Mouse (Mus musculus): ENCODE measurements around the gene Bfsp1.

Bfsp1 gene

DNA sequence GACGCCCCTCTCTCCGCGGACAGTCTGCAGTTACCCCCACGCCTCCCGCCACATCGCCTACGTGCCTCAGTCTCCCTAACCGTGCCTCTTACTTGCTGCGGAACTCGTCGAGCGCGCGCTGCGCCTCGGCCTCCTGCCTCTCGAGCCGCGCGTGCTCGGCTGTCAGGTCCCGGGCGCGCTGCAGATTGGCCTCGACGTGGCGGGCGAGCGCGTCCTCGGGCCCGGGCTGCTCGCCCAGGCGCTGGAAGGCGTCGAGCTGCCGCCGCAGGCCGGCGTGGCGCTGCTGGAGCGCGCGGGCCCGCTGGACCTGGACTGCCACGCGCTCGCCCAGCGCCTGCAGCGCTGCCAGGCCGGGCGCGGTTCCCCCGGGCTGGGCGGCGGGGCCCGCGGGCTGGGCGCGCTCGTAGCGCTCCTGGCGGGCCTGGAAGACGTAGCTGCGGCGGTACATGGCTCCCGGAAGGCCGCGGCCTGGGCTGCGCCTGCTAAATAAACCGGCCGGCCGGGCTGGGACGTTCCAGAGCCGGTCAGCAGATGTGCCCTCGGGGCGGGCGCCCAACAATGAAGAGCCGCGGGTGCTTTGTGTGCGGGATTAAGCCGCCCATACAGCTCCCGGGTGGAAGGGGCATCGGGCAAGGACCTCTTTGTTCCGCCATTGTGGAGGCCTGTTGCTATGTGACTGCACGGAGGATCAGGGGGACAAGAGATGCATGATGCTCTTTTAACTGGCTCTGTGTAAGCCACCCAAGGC, at the start of gene Bfsp1:
Gene Bfsp1, minus strand, starts transcription at position 690 of the 748 bp plus-strand sequence.
- DNase-seq (ENCODE audit: low read depth, low spot score), result no peak

DNA sequence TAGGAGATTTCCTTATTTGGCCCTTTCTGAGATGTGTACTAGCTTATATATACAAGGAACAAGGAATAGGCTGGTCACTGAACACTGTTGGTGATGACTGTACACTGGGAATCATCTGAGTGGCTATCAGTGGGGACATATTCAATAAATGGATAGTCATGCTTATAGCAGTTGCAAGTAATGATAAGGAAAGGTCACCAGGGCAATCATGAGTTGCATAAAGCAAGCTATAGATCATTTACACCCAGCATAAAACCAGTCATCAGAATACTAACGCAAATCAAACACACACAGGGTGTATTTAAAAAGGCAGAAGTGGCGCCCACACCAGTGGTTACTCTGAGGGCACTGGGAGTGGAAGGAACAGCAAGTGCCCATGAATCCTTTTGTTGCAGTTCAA, 49.2 kb upstream of the Bfsp1 start:
- DNase-seq (ENCODE audit: low read depth, low spot score), result peak; percentile 24

DNA sequence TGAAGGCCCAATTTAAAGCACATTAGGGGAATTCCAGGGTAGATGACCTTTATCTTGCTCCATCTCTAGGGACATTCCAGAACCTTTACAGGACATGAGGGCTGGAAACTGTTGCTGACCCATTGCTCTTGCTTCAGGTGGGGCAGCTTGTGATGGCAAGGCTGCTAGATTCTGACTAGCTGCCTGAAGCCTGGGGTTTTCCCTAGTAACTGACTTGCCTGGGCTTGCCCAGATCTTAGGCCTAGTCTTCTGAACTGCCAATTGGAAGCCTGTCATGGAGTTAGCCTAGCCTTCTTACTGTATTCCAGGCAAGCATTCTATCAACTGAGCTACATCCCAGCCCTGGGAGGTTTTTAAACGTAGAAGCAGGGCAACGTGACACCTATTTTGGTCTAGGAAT, 46.3 kb upstream of the Bfsp1 start:
- no peak for DNase-seq (ENCODE audit: low read depth, low spot score)

DNA sequence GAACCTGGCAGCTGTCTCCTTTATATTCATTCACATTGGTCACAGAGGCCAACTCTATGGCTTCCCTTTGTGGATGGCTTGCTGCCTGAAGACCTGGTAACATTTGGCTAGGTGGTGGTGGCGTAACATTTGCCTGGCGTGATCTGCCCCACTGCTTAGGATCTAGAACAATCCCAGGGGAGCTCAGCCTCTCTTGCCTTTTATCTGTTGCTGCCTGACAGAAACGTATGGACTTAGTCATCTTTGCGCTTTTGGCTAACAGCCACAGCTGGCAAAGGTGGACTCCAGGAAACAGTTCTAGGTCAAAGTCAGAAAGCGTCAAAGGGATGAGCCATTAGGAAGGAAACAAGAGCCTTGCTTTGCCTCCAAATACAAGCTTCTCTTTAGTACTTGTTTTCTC, 41.9 kb upstream of the Bfsp1 start:
- DNase-seq (ENCODE audit: low read depth, low spot score), result no peak

DNA sequence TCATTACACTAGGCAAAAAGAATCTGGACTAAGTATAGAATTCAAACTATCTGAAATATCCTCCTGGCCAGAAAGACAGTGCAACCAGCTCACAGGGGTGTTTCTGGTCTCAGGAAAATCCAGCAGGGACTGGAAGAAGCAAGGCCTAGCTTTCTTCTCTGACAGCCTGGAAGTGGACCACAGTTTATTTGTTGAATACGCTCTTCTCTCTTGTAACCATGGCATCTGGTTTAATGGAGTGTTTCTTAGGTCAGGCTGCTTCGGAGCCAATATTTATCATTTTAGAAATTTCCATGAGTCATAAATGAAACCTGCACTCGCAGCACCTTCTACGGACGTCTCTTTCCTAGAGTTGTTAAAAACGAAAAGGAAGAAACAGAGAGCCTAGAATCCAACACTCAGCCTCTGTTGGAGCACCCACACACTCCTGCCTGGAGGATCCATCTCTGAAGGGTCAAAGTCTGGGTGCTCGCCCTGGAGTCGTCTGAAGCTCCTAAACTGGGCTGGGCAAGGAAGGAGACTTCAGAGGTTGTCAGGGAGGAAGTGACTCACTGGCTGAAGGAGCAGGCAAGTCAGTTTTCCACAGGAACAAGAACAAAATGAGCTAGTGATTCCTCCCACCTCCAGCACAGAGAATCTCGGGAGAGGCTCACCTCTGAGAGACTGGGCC, 40.5 kb upstream of the Bfsp1 start:
- DNase-seq (ENCODE audit: low read depth, low spot score), result no peak

DNA sequence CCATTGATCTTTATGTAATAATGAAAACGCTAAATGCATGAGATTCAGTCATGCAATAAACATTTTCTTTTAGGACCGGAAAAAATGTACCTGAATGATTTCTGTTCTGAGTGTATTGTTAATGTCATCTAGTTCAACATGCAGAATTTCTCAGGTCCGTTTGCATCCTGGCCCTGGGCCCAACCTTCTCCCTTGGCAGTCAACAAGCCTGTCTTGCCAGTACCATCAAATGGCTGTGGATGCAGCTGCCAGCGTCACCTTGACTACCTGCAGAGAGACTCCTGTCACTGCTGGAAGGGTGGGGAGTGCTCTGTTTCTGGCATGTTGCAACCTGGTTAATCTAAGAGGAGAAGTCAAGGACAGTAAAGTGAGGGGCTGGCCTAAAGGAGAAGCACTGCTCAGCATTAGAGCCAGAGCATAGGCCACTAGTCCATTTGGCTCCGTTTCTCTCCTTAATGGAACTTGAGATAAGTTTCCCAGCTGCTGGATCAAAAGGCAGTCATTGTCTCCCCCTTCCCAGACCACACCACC, 37.9 kb upstream of the Bfsp1 start:
- DNase-seq (ENCODE audit: low read depth, low spot score), result no peak

GRCm38 (mm10) chr2:143899470-143900220, 36.7 kb upstream of the Bfsp1 start:
- no peak for DNase-seq (ENCODE audit: low read depth, low spot score)

DNA sequence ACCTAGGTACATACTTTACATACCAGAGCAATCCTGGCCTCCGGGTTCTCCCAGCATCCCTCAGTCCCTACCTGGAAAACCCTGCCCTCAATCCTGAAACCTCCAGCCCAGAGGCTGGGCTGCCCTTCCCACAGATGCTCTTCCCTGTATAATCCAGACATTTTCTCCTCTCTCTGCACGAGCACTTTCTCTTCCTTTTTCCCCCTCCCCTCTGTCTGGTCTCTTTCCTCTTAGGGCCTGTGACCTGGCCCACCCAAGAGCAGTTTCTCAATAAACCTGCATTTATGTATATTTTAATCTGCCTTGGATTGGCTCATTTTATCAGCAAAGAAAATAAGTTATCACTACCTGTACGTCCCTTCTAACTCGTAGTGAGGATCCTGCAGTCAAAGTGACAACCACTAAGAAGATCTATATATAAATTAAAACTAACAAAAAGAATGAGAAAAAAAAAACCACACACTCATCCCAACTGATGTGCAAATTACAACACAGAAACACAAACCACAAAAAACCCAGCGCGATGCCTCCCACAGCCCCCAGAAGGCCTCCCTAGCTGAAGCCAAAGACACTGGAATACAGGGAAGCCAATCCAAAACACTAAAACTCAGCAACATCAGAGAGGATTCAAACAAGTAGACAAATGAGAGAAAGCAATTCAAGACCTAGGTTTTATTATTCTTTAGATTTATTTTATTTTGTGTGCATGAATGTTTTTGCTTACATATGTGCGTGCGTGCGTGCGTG, 28.5 kb upstream of the Bfsp1 start:
- no peak for DNase-seq (ENCODE audit: low read depth, low spot score)

- DNase-seq (ENCODE audit: low read depth, low spot score), result no peak
Measured at GRCm38 (mm10) chr2:143889860-143890433, 27.0 kb upstream of the Bfsp1 start.

GRCm38 (mm10) chr2:143889131-143889859, 26.3 kb upstream of the Bfsp1 start:
- DNase-seq (ENCODE audit: low read depth, low spot score), result no peak

- DNase-seq (ENCODE audit: low read depth, low spot score), result no peak
Measured at GRCm38 (mm10) chr2:143882606-143883288, 19.8 kb upstream of the Bfsp1 start.

DNA sequence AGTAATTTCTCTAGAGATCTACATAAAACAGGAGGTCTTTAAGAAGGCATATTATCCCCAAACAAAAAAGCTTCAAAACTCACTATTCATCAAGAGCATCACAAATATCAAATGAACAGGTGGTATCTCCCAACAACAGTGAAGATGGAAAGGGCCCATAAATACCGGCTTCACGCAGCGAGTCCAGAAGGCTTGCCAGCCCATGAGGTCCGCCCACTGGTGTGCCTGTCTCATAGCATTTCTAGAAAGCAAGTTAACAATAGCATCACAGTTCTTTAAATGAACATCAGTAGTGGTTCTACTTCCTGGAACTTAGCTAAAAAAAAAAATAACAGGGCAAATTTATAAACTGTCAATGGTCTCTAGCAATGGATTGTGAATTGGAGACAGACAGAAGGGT, 19.0 kb upstream of the Bfsp1 start:
- no peak for DNase-seq (ENCODE audit: low read depth, low spot score)

DNA sequence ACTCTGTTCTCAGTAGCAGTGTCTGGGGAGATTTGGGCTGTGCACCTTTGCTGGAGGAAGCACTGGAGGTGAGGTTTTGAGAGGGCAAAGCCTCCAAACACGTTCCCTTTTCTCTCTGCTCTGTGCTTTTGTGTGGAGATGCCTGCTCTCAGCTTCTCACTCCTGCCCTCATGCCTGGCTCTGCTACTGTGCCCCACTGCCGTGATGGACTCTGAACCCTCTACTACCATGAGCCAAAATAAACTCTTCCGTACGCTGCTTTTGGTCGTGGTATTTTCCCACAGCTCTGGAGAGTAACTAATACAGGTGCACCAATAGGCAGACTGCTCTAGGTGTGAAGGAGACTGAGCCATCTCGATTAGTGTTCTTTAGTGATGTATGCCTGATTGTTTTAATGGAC, 16.3 kb upstream of the Bfsp1 start:
- no peak for DNase-seq (ENCODE audit: low read depth, low spot score)

DNA sequence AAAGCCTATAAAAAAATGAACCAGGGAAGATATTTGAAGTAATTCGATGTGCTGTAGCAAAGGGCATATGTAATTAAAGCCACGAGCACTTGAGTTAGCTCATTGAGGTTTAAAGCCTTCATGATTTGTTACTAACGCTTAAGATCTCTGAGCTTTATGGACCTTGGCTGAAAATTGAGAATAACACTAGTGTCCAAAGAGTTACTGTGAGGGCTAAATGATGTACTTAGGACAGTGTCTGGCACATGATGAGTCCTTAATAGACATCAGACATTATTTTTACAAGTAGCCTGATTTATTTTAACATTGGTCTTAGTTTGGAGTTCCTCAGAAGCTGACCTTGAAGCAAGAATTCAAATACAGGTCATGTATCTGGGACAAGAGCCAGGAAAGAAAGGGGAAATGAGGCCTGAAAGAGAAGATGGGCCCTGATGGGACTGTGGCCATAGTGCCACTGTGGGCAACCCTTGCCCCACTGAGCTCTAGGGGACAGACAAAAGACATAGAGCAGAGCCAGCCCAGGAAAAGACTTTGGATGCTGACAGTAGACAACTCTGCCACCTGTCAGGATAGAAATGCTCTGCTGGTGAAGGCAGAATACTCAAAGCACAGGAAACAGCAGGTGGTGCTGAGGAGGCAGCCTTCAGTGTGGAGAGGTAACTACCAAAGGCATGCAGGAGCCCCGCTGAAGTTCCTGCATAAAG, 14.1 kb upstream of the Bfsp1 start:
- DNase-seq (ENCODE audit: low read depth, low spot score), result no peak

DNA sequence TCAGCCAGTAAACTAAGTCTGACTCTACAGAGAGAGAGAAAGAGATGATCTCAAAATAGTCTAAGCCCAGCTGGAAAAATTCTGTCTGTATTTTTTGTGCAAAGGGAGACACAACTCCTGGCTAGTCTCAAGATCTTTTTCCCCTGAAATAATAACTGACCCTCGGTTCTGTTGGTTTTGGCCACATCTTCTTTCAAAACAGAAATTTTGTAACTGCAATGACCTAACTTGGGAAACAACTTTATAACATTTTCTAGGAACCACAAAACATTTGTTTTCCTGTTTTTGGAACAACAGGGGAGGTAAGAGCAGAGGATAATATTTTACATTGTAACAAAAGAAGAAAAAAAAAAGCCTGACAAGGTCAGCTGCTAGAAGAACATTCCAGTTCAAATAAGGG, 13.1 kb upstream of the Bfsp1 start:
- no peak for DNase-seq (ENCODE audit: low read depth, low spot score)

GRCm38 (mm10) chr2:143870936-143871688, 8.1 kb upstream of the Bfsp1 start:
- peak; percentile 24 for DNase-seq (ENCODE audit: low read depth, low spot score)

DNA sequence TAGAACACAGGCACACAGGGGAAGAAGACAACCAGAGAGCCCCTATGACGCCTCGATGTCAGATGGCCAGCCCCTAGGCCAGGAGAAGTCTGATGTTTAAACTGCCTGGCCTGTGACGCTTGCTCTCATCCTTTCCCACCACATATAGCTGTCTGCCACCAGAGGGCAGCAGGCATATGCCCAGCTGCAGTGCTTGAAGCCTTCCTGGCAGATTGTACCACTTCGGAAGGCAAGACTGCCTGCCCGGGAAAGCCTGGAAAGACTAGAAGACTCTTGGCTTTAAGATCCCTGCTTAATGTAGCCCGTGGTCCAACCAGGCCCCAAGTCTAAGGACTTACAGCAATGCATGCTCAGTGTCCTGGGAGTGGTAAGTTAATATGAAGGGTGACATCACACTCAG, 4.4 kb upstream of the Bfsp1 start:
- DNase-seq (ENCODE audit: low read depth, low spot score), result peak; percentile 4

- DNase-seq (ENCODE audit: low read depth, low spot score), result no peak
Measured at GRCm38 (mm10) chr2:143864600-143864999, 1.6 kb upstream of the Bfsp1 start.

DNA sequence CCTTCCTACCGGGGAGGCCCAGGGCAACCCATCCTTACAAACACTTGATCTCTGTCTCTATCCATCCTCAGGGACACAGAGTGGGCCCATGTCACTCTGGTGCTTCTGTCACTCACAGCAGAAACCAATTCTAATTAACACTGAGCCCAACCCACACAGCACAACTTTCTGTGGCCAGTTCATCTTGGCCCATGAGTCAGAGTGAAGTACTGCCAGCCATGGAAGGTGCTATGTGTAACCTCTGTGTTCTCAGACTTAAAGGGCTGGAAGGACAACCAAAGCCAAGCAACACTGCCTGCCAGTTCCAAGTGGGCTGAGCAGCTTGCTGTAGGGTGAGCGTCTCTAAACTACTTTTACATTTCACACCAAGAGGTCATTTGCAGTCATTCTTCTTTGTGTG, 3.8 kb downstream of the Bfsp1 start:
- DNase-seq (ENCODE audit: low read depth, low spot score), result no peak

All from c-Kit-negative CD71-positive TER-119-positive erythroid progenitor cells, embryonic 14.5 days (primary cell).